Mouse (Mus musculus) ES-Bruce4 (cell line): ENCODE data around the gene 4930564D02Rik.

ENCODE experiments used
- CTCF ChIP-seq: IDR thresholded peaks from one replicate; pipeline ENCODE4 v1.8.1; 2011; ENCODE audit warnings: low read depth, low read length
- EP300 ChIP-seq: IDR thresholded peaks from 2 replicates; pipeline ENCODE4 v1.6.1; 2011; ENCODE audit warnings: low read depth, low read length; ENCODE audit not compliant: insufficient read depth
- POLR2A ChIP-seq: IDR thresholded peaks from one replicate; pipeline ENCODE4 v1.8.1; 2011; ENCODE audit warnings: low read length; ENCODE audit not compliant: insufficient read depth

DNA sequence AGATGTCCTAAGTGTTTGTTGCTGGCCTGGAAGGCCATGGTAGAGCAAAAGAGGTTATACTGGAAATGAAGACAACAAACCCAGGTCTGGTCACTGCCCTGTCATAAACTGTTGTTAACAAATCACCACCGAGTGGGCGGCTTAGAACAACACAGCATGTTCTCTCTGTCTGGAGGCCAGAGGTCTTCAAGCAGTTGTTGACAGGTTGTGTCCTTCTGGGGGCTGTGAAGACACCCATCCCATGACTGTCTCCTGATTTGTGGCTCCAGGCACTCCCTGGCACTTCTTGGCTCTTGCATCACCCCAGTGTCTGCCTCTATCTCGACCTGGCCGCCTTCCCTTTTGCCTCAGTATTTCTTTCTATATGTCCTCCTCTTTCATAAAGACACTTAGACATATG is 11.0 kb upstream of the 4930564D02Rik start:
- TF ChIP-seq EP300 (no peak), POLR2A (no peak), CTCF (no peak)
